Mouse (Mus musculus): ENCODE measurements around the gene Baiap2.

DNA sequence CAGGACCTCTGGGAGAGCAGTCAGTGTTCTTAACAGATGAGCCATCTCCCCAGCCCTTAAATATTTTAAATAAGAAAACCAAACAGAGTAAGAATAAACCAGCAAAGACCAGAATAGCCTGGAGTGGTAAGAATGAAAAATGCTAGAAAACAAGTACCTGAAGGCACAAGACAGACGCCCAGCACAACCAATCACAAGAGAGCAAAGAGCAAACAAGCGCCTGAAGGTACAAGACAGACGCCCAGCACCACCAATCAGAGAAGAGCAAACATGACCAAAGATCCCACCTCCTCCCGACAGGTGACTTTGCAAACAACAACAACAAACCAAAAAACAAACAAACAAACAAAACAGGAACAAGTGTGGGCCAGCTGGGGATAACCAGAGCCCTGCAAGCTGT lies 111.3 kb downstream of the Baiap2 start:
- TF ChIP-seq CTCF (conservative IDR thresholded peaks at IDR 0.05; ENCODE audit: low read length) (no peak), NANOG (IDR thresholded peaks at IDR 0.05; ENCODE audit: borderline replicate concordance, low read length) (no peak), POU5F1 (IDR thresholded peaks at IDR 0.05; ENCODE audit: borderline replicate concordance, low read length) (no peak)

Data from E14TG2a.4 (cell line).